ENCODE assay signal across 8 mouse cellular contexts in genomic region chr17:25567745-25568144, GRCm38 (mm10). TPM values are rescaled to one million over a fixed set of nuclear protein-coding genes. Genes with fewer than 3 reads are reported as not detected.
A peak's percentile ranks its signal among the peaks of the same experiment; 100 is the strongest.
DNase-seq lines count a peak whose midpoint lies in the region; ATAC-seq and TF ChIP-seq lines count a peak whose summit lies in the region.

No protein-coding gene starts in this region.

- H3K9me3 ChIP-seq in liver, embryonic 12.5 days (replicated peaks), result no peaks in the 10 kb centered on the region
- H3K9me3 ChIP-seq in forebrain, postnatal 0 days (ENCODE audit: low read length), result no peaks in the 10 kb centered on the region
- no peaks in the 10 kb centered on the region for H3K9me3 ChIP-seq in limb, embryonic 10.5 days (replicated peaks)
- no peaks in the 10 kb centered on the region for H3K9me3 ChIP-seq in midbrain, embryonic 16.5 days (replicated peaks; ENCODE audit: control insufficient read depth, low read length, poor library complexity, severe bottlenecking)

- 13% methylated on average over 14 of the region's 14 CpGs for WGBS in liver, embryonic 12.5 days (ENCODE audit: insufficient replicate concordance)
- 22% methylated on average over 14 of the region's 14 CpGs for WGBS in cerebellum, adult 2 months
- WGBS in forebrain, postnatal 0 days, result 18% methylated on average over 14 of the region's 14 CpGs
- WGBS in kidney, adult 2 months, result 26% methylated on average over 14 of the region's 14 CpGs
- 22% methylated on average over 14 of the region's 14 CpGs for WGBS in limb, embryonic 10.5 days
- WGBS in midbrain, embryonic 16.5 days, result 22% methylated on average over 14 of the region's 14 CpGs

- H3K27me3 ChIP-seq in liver, embryonic 12.5 days (replicated peaks), result peaks cover 86% of the 10 kb centered on the region
- H3K27me3 ChIP-seq in cerebellum, adult 2 months (ENCODE audit: control insufficient read depth, insufficient read depth, low read length), result peaks cover 1% of the 10 kb centered on the region; the same call in 1 of the 2 replicates
- no peaks in the 10 kb centered on the region; the same call in 1 of the 2 replicates for H3K27me3 ChIP-seq in forebrain, postnatal 0 days (ENCODE audit: insufficient read depth, low read length)
- no peaks in the 10 kb centered on the region for H3K27me3 ChIP-seq in kidney, adult 2 months (replicated peaks; ENCODE audit: control insufficient read depth, insufficient read depth, low read length)
- peaks cover 69% of the 10 kb centered on the region for H3K27me3 ChIP-seq in limb, embryonic 10.5 days (ENCODE audit: low read depth, poor library complexity, severe bottlenecking)
- peaks cover 32% of the 10 kb centered on the region for H3K27me3 ChIP-seq in midbrain, embryonic 16.5 days (ENCODE audit: control insufficient read depth, insufficient read depth, low read depth, low read length)

- ATAC-seq in liver, embryonic 12.5 days, result no peak
- ATAC-seq in forebrain, postnatal 0 days, result peak; percentile 25; the same call in 1 of the 2 replicates
- no peak for ATAC-seq in midbrain, embryonic 16.5 days

- no peak overlapping the region for H3K27ac ChIP-seq in liver, embryonic 12.5 days
- H3K27ac ChIP-seq in cerebellum, adult 2 months (ENCODE audit: insufficient read depth, low read length), result no peak overlapping the region
- peak overlapping the region; percentile 31; the same call in 1 of the 2 replicates for H3K27ac ChIP-seq in forebrain, postnatal 0 days (ENCODE audit: low read depth, low read length)
- H3K27ac ChIP-seq in kidney, adult 2 months (ENCODE audit: insufficient read depth, low read depth, low read length), result no peak overlapping the region
- 0 out of 2 replicates have a peak overlapping the region, but pooled peaks have one; percentile 38 for H3K27ac ChIP-seq in limb, embryonic 10.5 days
- H3K27ac ChIP-seq in midbrain, embryonic 16.5 days (ENCODE audit: low read length), result peak overlapping the region; percentile 68

- H3K4me3 ChIP-seq in liver, embryonic 12.5 days, result no peak overlapping the region
- no peak overlapping the region for H3K4me3 ChIP-seq in cerebellum, adult 2 months (replicated peaks; ENCODE audit: insufficient read depth, low read depth, low read length)
- peak overlapping the region; percentile 53 for H3K4me3 ChIP-seq in forebrain, postnatal 0 days (ENCODE audit: low read depth, low read length)
- no peak overlapping the region for H3K4me3 ChIP-seq in kidney, adult 2 months (ENCODE audit: insufficient read depth, low read depth, low read length)
- 0 out of 2 replicates have a peak overlapping the region, but pooled peaks have one; percentile 1 for H3K4me3 ChIP-seq in limb, embryonic 10.5 days
- H3K4me3 ChIP-seq in midbrain, embryonic 16.5 days (ENCODE audit: low read depth, low read length), result peak overlapping the region; percentile 19

- peaks cover 16% of the 10 kb centered on the region for H3K4me1 ChIP-seq in liver, embryonic 12.5 days
- H3K4me1 ChIP-seq in cerebellum, adult 2 months (ENCODE audit: control insufficient read depth, insufficient read depth, low read length), result peaks cover 5% of the 10 kb centered on the region; the same call in 1 of the 2 replicates
- H3K4me1 ChIP-seq in forebrain, postnatal 0 days (ENCODE audit: insufficient read depth), result peaks cover 5% of the 10 kb centered on the region; the same call in 1 of the 2 replicates
- no peaks in the 10 kb centered on the region for H3K4me1 ChIP-seq in kidney, adult 2 months (ENCODE audit: control insufficient read depth, insufficient read depth, low read length)
- H3K4me1 ChIP-seq in limb, embryonic 10.5 days, result peaks cover 82% of the 10 kb centered on the region
- H3K4me1 ChIP-seq in midbrain, embryonic 16.5 days (ENCODE audit: control insufficient read depth, insufficient read depth, low read length), result peaks cover 20% of the 10 kb centered on the region

- TF ChIP-seq POLR2A in cerebellum, adult 2 months (IDR thresholded peaks at IDR 0.05; ENCODE audit: borderline replicate concordance, insufficient read depth, low read length), result no peak
- no peak for TF ChIP-seq POLR2A in kidney, adult 2 months (IDR thresholded peaks at IDR 0.05; ENCODE audit: low read depth, low read length)

- peak; percentile 91 for TF ChIP-seq CTCF in cerebellum, adult 2 months (IDR thresholded peaks at IDR 0.05; ENCODE audit: borderline replicate concordance, insufficient read depth, low read depth, low read length)
- peak; percentile 93 for TF ChIP-seq CTCF in forebrain, postnatal 0 days (IDR thresholded peaks at IDR 0.05; ENCODE audit: low read depth)
- peak; percentile 84 for TF ChIP-seq CTCF in kidney, adult 2 months (conservative IDR thresholded peaks at IDR 0.05; ENCODE audit: insufficient read depth, insufficient read length, low read depth, low read length)

- H3K9ac ChIP-seq in liver, embryonic 12.5 days, result no peak overlapping the region
- peak overlapping the region; percentile 62 for H3K9ac ChIP-seq in forebrain, postnatal 0 days
- H3K9ac ChIP-seq in midbrain, embryonic 16.5 days (ENCODE audit: low read depth, low read length), result peak overlapping the region; percentile 38; the same call in 1 of the 2 replicates

- no peaks in the 10 kb centered on the region for H3K36me3 ChIP-seq in liver, embryonic 12.5 days
- H3K36me3 ChIP-seq in forebrain, postnatal 0 days (ENCODE audit: insufficient read depth), result no peaks in the 10 kb centered on the region
- H3K36me3 ChIP-seq in kidney, adult 2 months (ENCODE audit: control insufficient read depth, insufficient read depth, low read length), result no peaks in the 10 kb centered on the region
- H3K36me3 ChIP-seq in limb, embryonic 10.5 days, result peaks cover 15% of the 10 kb centered on the region
- H3K36me3 ChIP-seq in midbrain, embryonic 16.5 days (ENCODE audit: control insufficient read depth, insufficient read depth, low read length), result no peaks in the 10 kb centered on the region

- DNase-seq in liver, result peak; percentile 69
- peak; percentile 53 to 69 for DNase-seq in cerebellum, adult 2 months
- DNase-seq in forebrain, postnatal 0 days, result peak; percentile 87
- peak; percentile 54 for DNase-seq in kidney, adult 2 months
- DNase-seq in limb, embryonic 10.5 days (ENCODE audit: low spot score), result peak; percentile 90
- peak; percentile 55 to 88 for DNase-seq in spleen, postnatal 4 days (ENCODE audit: low spot score in 2 of 2)

- no peak overlapping the region for H3K4me2 ChIP-seq in liver, embryonic 12.5 days
- H3K4me2 ChIP-seq in forebrain, postnatal 0 days (ENCODE audit: low read depth), result peak overlapping the region; percentile 96
- peak overlapping the region; percentile 39 for H3K4me2 ChIP-seq in midbrain, embryonic 16.5 days (ENCODE audit: low read length)

RNA-seq across cellular contexts. Expression of gene Sox8, which starts 2.7 kb away (rescaled TPM):
- 0.52 and 0.65 TPM in 2 replicates for polyA plus RNA-seq in liver, embryonic 12.5 days (2016; fragmentation: Nextera tagmentation; extraction: Ambion mirVana)
- polyA plus RNA-seq in cerebellum, adult 2 months (2012; rRNA removed), result 35.9 and 38.0 TPM in 2 replicates
- 26.6 and 27.4 TPM in 2 replicates for total RNA-seq in forebrain, postnatal 0 days (2014; rRNA removed)
- polyA plus RNA-seq in forebrain, postnatal 0 days (2015; fragmentation: Nextera tagmentation; extraction: Ambion mirVana), result 20.8 and 22.6 TPM in 2 replicates
- polyA plus RNA-seq in kidney, adult 2 months (2012; rRNA removed), result 0.70 and 0.76 TPM in 2 replicates
- polyA plus RNA-seq in limb, embryonic 10.5 days (2016; fragmentation: Nextera tagmentation; extraction: Ambion mirVana), result 11.1 and 13.1 TPM in 2 replicates
- polyA plus RNA-seq in midbrain, embryonic 16.5 days (2015; fragmentation: Nextera tagmentation; extraction: Ambion mirVana), result 10.1 and 16.2 TPM in 2 replicates

RNA-seq across cellular contexts. Expression of gene Lmf1, which starts 11.1 kb away (rescaled TPM):
- 14.4 and 15.0 TPM in 2 replicates for polyA plus RNA-seq in liver, embryonic 12.5 days (2016; fragmentation: Nextera tagmentation; extraction: Ambion mirVana)
- 18.6 and 19.1 TPM in 2 replicates for polyA plus RNA-seq in cerebellum, adult 2 months (2012; rRNA removed)
- 21.5 and 28.1 TPM in 2 replicates for total RNA-seq in forebrain, postnatal 0 days (2014; rRNA removed)
- 13.9 and 17.8 TPM in 2 replicates for polyA plus RNA-seq in forebrain, postnatal 0 days (2015; fragmentation: Nextera tagmentation; extraction: Ambion mirVana)
- polyA plus RNA-seq in kidney, adult 2 months (2012; rRNA removed), result 31.6 and 35.4 TPM in 2 replicates
- polyA plus RNA-seq in limb, embryonic 10.5 days (2016; fragmentation: Nextera tagmentation; extraction: Ambion mirVana), result 28.9 and 29.0 TPM in 2 replicates
- polyA plus RNA-seq in midbrain, embryonic 16.5 days (2015; fragmentation: Nextera tagmentation; extraction: Ambion mirVana), result 20.4 and 20.6 TPM in 2 replicates

Comparison
In these comparisons a context has a peak if more than half of its experiments do, and no peak if none do; other contexts are left out.
1. H3K27ac ChIP-seq: peak in forebrain, postnatal 0 days (single experiment), limb, embryonic 10.5 days (single experiment) and midbrain, embryonic 16.5 days (single experiment); none in liver, embryonic 12.5 days (single experiment), cerebellum, adult 2 months (single experiment) and kidney, adult 2 months (single experiment).
2. H3K4me3 ChIP-seq: peak in forebrain, postnatal 0 days (single experiment), limb, embryonic 10.5 days (single experiment) and midbrain, embryonic 16.5 days (single experiment); none in liver, embryonic 12.5 days (single experiment), cerebellum, adult 2 months (single experiment) and kidney, adult 2 months (single experiment).
3. Peak in every context shown above with its lines, with median percentiles within 50 percentile points of each other: DNase-seq and CTCF ChIP-seq.